Mouse (Mus musculus) embryo, embryonic 9.5 days (tissue): Measurements from ENCODE around the gene Lamtor4.

Experiments
- DNase-seq: peaks from one replicate; pipeline ENCODE4 v3.0.0-alpha.2; 2017; ENCODE audit errors: extremely low spot score

Gene Lamtor4

GRCm38 (mm10) chr5:138294158-138294557 is 38.9 kb downstream of the Lamtor4 start:
- no peak for DNase-seq

- no peak for DNase-seq
Observed at GRCm38 (mm10) chr5:138299613-138300012, 44.3 kb downstream of the Lamtor4 start.
